Mouse (Mus musculus) testis, adult 2 months (tissue): ENCODE data around the gene Cmtm6.

ENCODE experiments used
- CTCF ChIP-seq: fragments of 200-500 bp; IDR thresholded peaks from 2 replicates; pipeline ENCODE4 v1.5.1; 2012; ENCODE audit warnings: low read depth, mild to moderate bottlenecking, inconsistent platforms, low read length, moderate library complexity; ENCODE audit not compliant: control insufficient read depth, insufficient read depth, insufficient replicate concordance
- POLR2A ChIP-seq: fragments of 200-500 bp; IDR thresholded peaks from 2 replicates; pipeline ENCODE4 v1.6.1; 2012; ENCODE audit warnings: low read depth, mild to moderate bottlenecking, inconsistent platforms, low read length, moderate library complexity; ENCODE audit not compliant: control insufficient read depth

DNA sequence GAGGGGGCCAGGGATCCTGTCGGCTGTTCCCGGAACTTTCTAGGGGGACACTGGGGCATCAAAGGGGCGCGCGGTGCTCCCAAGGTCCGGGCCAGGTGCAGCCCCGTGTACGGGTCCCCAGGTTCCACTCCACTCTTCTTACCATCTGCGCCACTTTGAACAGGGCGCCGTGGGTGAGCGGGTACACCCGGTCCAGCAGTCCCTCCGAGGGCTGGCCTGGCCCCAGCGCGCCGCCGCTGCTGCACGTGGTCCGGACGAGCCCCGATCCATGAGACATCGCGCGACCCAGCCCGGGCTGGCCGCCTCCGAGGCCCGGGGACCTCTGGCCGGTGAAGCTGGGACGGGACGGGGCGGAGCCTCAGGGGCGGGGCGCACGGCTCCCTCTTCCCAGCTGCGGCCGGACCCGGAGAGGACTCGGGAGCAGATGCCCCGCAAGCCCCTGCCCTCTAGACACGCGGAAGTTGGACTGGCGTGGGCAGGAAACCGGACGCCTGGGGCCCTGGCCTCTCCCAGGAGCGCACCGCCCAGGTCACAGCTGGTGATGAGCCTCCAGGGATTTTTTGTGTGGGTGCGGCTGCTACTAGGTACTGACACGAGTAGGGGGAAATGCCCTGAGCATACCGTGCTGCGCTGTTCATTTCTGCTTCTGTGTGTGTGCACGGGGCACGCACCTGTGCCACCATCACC is 50.8 kb downstream of the Cmtm6 start, which contains the start of gene Cmtm7:
- TF ChIP-seq CTCF = no peak
- no peak for TF ChIP-seq POLR2A
